Mouse (Mus musculus): Measurements from ENCODE around the gene Slc24a2.

DNA sequence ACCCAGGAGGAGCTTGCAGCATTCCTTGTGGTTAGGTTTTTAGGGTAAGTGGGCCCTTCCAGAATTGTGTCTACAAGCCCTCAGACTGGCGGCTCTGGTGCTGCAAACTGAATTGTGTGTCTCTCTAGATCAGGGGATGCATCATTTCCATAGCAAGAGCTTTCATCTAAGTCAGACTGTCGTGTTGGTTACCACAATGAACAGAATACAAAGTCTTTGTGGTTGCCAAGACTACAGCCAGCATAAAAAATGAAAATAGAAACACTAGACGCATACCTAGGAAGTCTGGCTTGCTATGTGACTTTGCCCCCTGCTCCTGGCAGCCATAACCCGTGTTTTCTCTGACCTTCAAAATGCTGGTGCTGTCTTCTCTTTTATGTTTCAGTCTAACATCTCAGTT, 114.6 kb downstream of the Slc24a2 start:
- TF ChIP-seq CTCF (IDR thresholded peaks at IDR 0.05 in 2 of 3, conservative IDR thresholded peaks at IDR 0.05 in 1 of 3; ENCODE audit: control insufficient read depth in 1 of 3, insufficient read depth in 1 of 3, low read depth in 2 of 3, low read length in 3 of 3, poor library complexity in 1 of 3, severe bottlenecking in 1 of 3) (no peak), GABPA (IDR thresholded peaks at IDR 0.05; ENCODE audit: low read depth, low read length) (no peak), E2F4 (IDR thresholded peaks at IDR 0.05; ENCODE audit: borderline replicate concordance, low read depth, low read length) (no peak), CHD1 (IDR thresholded peaks at IDR 0.05; ENCODE audit: low read depth, low read length) (no peak), ZNF384 (IDR thresholded peaks at IDR 0.05; ENCODE audit: low read depth, low read length) (no peak)

All from MEL (cell line).